Mouse (Mus musculus) G1E (cell line): ENCODE measurements around the gene Cap2. TPM values are rescaled to one million over a fixed set of nuclear protein-coding genes. Genes with fewer than 3 reads are reported as not detected.

Experiments used
- ATAC-seq: 2 replicates; pipeline ENCODE4 v1.8.0; 2016; ENCODE audit warnings: mild to moderate bottlenecking; ENCODE audit not compliant: insufficient number of reproducible peaks, poor library complexity, low FRiP score, severe bottlenecking; ENCODE audit errors: extremely low read depth
- DNase-seq: peaks from one replicate; pipeline ENCODE4 v3.0.0; 2012; ENCODE audit warnings: low spot score
- H3K27me3 ChIP-seq: 2 replicates; pipeline ENCODE4 v1.6.1; 2012; ENCODE audit warnings: mild to moderate bottlenecking, low read length, inconsistent platforms; ENCODE audit not compliant: insufficient read depth
- H3K36me3 ChIP-seq: replicated peaks from 2 replicates; pipeline ENCODE3; 2012; ENCODE audit warnings: mild to moderate bottlenecking, inconsistent platforms
- H3K4me1 ChIP-seq: 2 replicates; pipeline ENCODE4 v1.6.1; 2012; ENCODE audit warnings: low read depth, low read length, inconsistent platforms, mixed read lengths; ENCODE audit not compliant: insufficient read depth
- H3K4me3 ChIP-seq: 2 replicates; pipeline ENCODE4 v1.5.1; 2012; ENCODE audit warnings: low read depth, mild to moderate bottlenecking, inconsistent platforms, low read length, moderate library complexity, mixed read lengths
- H3K9me3 ChIP-seq: replicated peaks from 2 replicates; pipeline ENCODE4 v1.6.1; 2012; ENCODE audit warnings: inconsistent platforms
- CTCF ChIP-seq: IDR thresholded peaks from 2 replicates; pipeline ENCODE4 v1.5.1; 2012; ENCODE audit warnings: low read depth, low read length, inconsistent platforms, mixed read lengths
- GATA1 ChIP-seq: IDR thresholded peaks from 2 replicates; pipeline ENCODE4 v1.6.1; 2012; ENCODE audit warnings: borderline replicate concordance, low read length, inconsistent platforms, mixed read lengths
- GATA2 ChIP-seq: IDR thresholded peaks from 2 replicates; pipeline ENCODE4 v1.6.1; 2012; ENCODE audit warnings: low read depth, low read length, inconsistent platforms, borderline replicate concordance
- POLR2AphosphoS5 ChIP-seq: IDR thresholded peaks from 2 replicates; pipeline ENCODE4 v1.6.1; 2012; ENCODE audit warnings: low read depth, low read length, inconsistent platforms; ENCODE audit not compliant: insufficient replicate concordance
- TAL1 ChIP-seq: conservative IDR thresholded peaks from 2 replicates; pipeline ENCODE4 v1.6.1; 2012; ENCODE audit warnings: low read depth, low read length, inconsistent platforms, mixed read lengths
- polyA plus RNA-seq: library from polyadenylated mRNA; stranded (reverse); fragments of >175 nt; gene quantifications from 2 replicates; pipeline ENCODE4 v1.2.3, GENCODE M21; 2012
- total RNA-seq, 2 experiments: library from RNA; stranded (forward) in 1 of 2; stranded (reverse) in 1 of 2; fragments of 200-1000 nt in 1 of 2; fragments of >200 nt in 1 of 2; fragmentation: Nextera tagmentation in 1 of 2; gene quantifications; 2 replicates each; pipeline ENCODE4 v1.2.3; 2014 to 2017

Cap2 gene
- total and polyA plus RNA-seq, 3 experiments: 0.05 TPM; not detected in 2

DNA sequence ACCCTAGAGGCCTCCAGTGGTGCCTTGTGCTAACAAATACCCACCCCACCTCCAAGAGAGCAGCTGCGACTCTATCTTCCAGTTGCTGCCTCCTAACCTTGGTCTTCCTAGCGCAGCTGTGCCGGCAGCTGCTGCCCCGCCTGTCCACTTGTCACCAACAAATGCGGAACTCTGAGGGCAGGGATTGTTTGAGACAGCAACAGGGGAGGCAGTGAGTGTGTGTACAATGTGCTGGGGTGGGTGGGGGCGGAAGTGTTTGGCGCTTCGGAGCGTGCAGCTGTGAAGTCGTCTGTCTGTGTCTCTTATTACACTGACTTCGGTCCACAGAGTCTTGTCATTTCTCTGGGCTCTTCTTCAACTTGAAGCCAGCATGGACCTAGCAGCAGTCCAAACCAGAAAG lies 118.0 kb downstream of the Cap2 start:
- Histone ChIP-seq H3K9me3 (no peaks in the 10 kb centered on the region), H3K4me1 (no peaks in the 10 kb centered on the region), H3K4me3 (no peak overlapping the region), H3K27me3 (peaks cover 25% of the 10 kb centered on the region), H3K36me3 (peaks cover 5% of the 10 kb centered on the region)
- no peak for TF ChIP-seq GATA1
- no peak for TF ChIP-seq POLR2AphosphoS5
- ATAC-seq (no peak), DNase-seq (no peak)

DNA sequence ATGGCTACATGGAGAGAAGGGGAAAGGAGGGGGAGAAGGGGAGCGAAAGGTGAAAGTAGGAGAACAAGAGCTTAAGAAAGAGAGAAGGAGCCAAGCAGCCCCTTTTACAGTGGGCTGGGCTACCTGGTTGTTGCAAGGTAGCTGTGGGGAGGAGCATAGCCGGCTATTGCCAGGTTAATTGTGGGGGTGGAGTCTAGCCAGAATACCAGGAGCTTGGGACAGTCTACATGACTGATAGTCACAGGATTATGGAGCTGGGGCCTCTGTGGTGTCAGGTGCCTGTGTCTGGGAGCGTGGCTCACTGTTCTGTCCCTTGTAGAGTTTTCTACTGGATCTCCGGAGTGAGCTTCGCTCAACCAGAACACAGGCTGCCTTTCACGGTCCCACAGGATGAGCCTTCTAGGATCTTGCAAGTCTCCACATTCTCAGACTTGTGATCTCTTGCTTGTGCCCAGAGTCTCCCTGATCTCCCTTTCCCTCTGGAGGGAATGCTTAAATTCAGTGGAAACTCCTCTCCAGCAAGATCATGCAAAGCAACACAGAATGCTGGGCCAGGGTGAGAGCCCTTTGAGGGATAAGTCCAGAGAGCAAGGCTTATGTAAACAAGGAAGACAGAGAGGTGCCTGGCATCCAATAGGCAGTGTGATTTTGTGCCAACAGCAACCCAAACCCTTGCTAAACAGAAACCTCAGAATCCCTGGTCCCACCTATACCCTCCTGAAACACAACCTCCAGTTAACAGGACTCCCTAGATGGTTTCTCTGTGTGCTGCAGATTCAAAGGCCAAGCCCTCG lies 119.5 kb downstream of the Cap2 start:
- no peak for TF ChIP-seq GATA1
- no peak for TF ChIP-seq GATA2
- TF ChIP-seq TAL1: no peak
- TF ChIP-seq POLR2AphosphoS5: no peak
- no peak for TF ChIP-seq CTCF

DNA sequence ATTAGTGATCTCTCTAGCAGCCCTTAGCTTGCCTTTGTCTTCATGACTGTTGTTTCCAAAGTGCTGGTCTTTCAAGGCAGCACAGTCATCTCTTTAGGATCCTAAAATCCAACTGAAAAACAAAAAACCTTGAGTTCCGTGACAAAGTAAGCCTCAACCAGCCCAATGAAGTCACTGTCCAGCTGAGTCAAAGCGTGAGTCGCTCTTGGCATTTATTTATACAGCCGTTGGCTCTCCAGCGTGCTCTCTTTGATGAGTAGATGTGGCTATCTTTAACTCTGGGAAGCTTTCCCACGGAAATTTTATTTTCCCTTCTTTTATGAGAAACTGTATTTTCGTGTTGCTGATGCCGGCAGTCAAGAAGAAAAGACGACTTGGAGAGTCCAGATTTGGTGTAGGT lies 125.0 kb downstream of the Cap2 start:
- Histone ChIP-seq H3K36me3 (peaks cover 10% of the 10 kb centered on the region), H3K9me3 (no peaks in the 10 kb centered on the region), H3K4me1 (peaks cover 11% of the 10 kb centered on the region), H3K27me3 (peaks cover 15% of the 10 kb centered on the region; the same call in 1 of the 2 replicates), H3K4me3 (no peak overlapping the region)
- TF ChIP-seq GATA2 (no peak), GATA1 (no peak)
- ATAC-seq: no peak
- no peak for DNase-seq

More for the DNA sequence above, 119.5 kb downstream of the Cap2 start:
- H3K9me3 ChIP-seq: no peaks in the 10 kb centered on the region
- H3K4me3 ChIP-seq: no peak overlapping the region
- H3K4me1 ChIP-seq: peaks cover 8% of the 10 kb centered on the region
- peaks cover 10% of the 10 kb centered on the region for H3K36me3 ChIP-seq
- no peak for DNase-seq
- ATAC-seq: no peak
- H3K27me3 ChIP-seq: peaks cover 18% of the 10 kb centered on the region

DNA sequence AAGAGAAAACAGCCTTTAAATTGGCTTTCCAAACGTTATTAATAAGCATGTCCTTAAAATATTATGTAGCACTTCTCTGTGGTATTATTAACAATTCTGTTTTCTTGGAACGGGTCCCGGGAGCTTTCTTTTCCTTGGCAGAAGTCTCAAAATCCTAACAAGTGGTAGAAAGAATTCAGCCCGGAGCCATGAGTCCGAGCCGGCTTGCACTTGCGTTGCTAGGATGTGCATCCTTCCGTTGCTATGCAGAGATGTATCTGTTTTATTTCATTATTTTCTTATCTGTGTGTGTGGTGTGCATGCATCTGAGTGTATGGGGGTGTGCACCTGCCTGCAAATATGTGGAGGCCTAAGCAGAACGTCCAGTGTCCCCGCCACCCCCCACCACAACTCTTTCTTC lies 126.2 kb downstream of the Cap2 start:
- no peaks in the 10 kb centered on the region for H3K9me3 ChIP-seq
- H3K4me1 ChIP-seq: peaks cover 11% of the 10 kb centered on the region
- ATAC-seq (no peak), DNase-seq (no peak)
- peaks cover 23% of the 10 kb centered on the region for H3K27me3 ChIP-seq
- no peak overlapping the region for H3K4me3 ChIP-seq
- peaks cover 10% of the 10 kb centered on the region for H3K36me3 ChIP-seq
- no peak for TF ChIP-seq POLR2AphosphoS5
- TF ChIP-seq CTCF: no peak
- TF ChIP-seq GATA2: no peak
- TF ChIP-seq GATA1: no peak

DNA sequence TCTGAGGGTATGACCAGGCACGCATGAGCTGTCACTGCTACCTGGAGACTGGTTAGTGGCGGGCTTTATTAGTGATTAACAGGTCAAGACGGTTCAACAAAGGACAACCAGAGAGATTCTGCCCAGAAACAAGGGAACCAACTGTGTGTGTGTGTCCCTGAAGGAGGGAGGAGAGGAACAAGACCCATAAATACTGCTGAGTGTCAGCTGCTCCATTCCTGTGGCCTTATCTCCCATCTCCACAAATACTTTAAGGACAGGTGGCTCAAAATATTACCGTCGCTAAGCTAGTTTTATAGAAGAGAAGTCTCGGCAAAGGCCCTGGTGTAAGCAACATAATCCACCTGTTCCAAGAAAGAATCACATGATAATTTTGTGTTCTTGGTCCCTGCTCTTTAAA lies 127.7 kb downstream of the Cap2 start:
- no peak for DNase-seq
- ATAC-seq: no peak
- H3K4me1 ChIP-seq: peaks cover 11% of the 10 kb centered on the region
- no peak overlapping the region for H3K4me3 ChIP-seq
- H3K36me3 ChIP-seq: peaks cover 7% of the 10 kb centered on the region
- peaks cover 26% of the 10 kb centered on the region for H3K27me3 ChIP-seq
- H3K9me3 ChIP-seq: no peaks in the 10 kb centered on the region
- TF ChIP-seq GATA2: no peak
- TF ChIP-seq POLR2AphosphoS5: no peak
- TF ChIP-seq GATA1: no peak
- TF ChIP-seq TAL1: no peak
- no peak for TF ChIP-seq CTCF

DNA sequence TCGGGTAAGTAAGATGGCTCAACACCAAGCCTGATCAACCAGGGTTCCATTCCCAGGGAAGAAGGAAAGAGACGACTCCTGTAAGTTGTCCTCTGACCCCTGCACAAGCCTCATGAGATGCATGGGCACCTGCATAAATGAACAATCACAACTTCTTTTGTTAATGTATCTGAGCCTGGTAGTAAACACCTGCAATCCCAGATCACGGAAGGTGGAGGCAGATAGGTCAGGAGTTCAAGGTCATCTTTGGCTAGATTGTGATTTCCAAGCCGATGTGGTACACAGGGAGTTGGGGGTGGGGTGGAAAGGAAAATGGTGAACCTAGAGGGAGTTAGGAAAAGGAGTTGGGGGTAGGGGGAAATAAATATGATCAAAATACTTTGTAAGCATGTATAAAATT lies 131.1 kb downstream of the Cap2 start:
- Histone ChIP-seq H3K36me3 (no peaks in the 10 kb centered on the region), H3K27me3 (peaks cover 32% of the 10 kb centered on the region), H3K4me1 (peaks cover 3% of the 10 kb centered on the region; the same call in 1 of the 2 replicates), H3K4me3 (no peak overlapping the region), H3K9me3 (no peaks in the 10 kb centered on the region)
- no peak for DNase-seq
- TF ChIP-seq TAL1 (no peak), CTCF (no peak), GATA2 (no peak), POLR2AphosphoS5 (no peak), GATA1 (no peak)
- no peak for ATAC-seq
